Mouse (Mus musculus): ENCODE measurements around the gene Sox5. TPM values are rescaled to one million over a fixed set of nuclear protein-coding genes. Genes with fewer than 3 reads are reported as not detected.
A peak's percentile ranks its signal among the peaks of the same experiment; 100 is the strongest.

Sox5 gene
- polyA plus RNA-seq, 1 experiment from 2014 or later, result 25.5 TPM

DNA sequence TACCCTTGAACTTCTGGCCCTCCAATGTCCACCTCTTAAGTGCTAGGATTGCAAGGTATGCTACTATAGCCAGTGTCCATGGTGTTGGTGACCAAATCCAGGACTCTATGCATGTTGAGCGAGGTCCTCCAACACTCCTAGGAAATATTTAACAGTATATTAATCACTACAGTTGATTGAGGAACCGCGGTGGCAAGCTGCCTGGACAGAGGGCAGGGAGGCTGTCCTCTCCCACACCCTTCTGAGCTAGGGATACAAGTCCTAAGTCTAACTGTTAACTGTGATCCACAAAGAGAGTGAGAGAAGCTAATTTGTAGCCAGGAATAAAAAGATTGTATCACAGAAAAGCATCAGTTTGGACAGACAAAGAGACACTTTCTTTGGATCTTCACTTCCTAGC lies 373.7 kb downstream of the Sox5 start:
- Histone ChIP-seq H3K4me2 (no peak overlapping the region), H3K27me3 (replicated peaks) (no peaks in the 10 kb centered on the region), H3K4me3 (replicated peaks) (no peak overlapping the region), H3K36me3 (no peaks in the 10 kb centered on the region), H3K9me3 (no peaks in the 10 kb centered on the region), H3K4me1 (no peaks in the 10 kb centered on the region), H3K9ac (no peak overlapping the region), H3K27ac (no peak overlapping the region)
- WGBS, result 76% methylated on average over 3 of the region's 3 CpGs
- no peak for ATAC-seq (ENCODE audit: insufficient read depth, low FRiP score, low read depth)

DNA sequence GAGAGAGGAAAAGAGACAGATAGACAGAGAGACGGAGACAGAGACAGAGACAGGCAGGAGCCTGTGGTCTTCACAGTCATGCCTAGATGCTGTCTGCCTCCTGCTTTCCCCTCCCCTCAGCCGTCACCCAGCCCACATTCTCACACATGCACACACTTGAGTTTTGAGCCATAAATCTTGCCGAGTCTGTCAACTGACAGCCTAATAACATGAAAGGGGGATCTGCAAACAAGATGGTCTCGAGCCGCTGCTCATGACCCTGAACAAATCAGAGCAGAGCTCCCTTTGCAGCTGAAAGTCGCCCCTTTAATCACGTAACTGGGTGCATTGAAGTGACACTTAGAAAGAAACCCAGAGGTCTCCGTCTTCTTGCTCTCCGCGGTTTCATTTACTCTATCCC lies 383.7 kb downstream of the Sox5 start:
- Histone ChIP-seq H3K9ac (no peak overlapping the region), H3K36me3 (no peaks in the 10 kb centered on the region), H3K27me3 (replicated peaks) (no peaks in the 10 kb centered on the region), H3K4me3 (replicated peaks) (no peak overlapping the region), H3K9me3 (no peaks in the 10 kb centered on the region), H3K4me1 (no peaks in the 10 kb centered on the region), H3K4me2 (peak overlapping the region; percentile 21; the same call in 1 of the 2 replicates), H3K27ac (no peak overlapping the region)
- ATAC-seq (ENCODE audit: insufficient read depth, low FRiP score, low read depth), result no peak
- 28% methylated on average over 10 of the region's 10 CpGs for WGBS

DNA sequence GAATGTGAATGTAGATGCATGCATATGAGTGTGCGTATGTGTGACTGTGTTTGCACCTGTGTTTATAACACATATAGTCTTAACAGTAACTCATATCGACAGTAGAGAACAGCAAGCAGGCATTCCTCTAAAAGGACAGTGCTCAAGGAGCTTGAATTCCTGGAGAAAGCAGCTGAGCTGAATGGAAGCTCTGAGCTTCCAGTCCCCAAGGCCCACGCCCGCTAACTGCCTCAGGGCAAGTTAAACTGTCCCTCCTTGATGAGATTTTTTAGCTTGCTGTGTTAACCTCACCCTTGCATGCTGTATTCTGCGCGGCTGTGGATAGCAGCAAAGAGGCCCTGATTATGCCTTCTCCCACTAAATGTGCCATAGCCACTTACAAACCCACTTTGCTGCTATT lies 388.6 kb downstream of the Sox5 start:
- H3K9me3 ChIP-seq, result no peaks in the 10 kb centered on the region
- no peak overlapping the region for H3K9ac ChIP-seq
- WGBS, result 80% methylated on average over 6 of the region's 6 CpGs
- H3K27me3 ChIP-seq (replicated peaks), result no peaks in the 10 kb centered on the region
- ATAC-seq (ENCODE audit: insufficient read depth, low FRiP score, low read depth), result no peak
- no peaks in the 10 kb centered on the region for H3K36me3 ChIP-seq
- no peaks in the 10 kb centered on the region for H3K4me1 ChIP-seq
- no peak overlapping the region for H3K4me2 ChIP-seq
- H3K27ac ChIP-seq, result no peak overlapping the region
- no peak overlapping the region for H3K4me3 ChIP-seq (replicated peaks)

DNA sequence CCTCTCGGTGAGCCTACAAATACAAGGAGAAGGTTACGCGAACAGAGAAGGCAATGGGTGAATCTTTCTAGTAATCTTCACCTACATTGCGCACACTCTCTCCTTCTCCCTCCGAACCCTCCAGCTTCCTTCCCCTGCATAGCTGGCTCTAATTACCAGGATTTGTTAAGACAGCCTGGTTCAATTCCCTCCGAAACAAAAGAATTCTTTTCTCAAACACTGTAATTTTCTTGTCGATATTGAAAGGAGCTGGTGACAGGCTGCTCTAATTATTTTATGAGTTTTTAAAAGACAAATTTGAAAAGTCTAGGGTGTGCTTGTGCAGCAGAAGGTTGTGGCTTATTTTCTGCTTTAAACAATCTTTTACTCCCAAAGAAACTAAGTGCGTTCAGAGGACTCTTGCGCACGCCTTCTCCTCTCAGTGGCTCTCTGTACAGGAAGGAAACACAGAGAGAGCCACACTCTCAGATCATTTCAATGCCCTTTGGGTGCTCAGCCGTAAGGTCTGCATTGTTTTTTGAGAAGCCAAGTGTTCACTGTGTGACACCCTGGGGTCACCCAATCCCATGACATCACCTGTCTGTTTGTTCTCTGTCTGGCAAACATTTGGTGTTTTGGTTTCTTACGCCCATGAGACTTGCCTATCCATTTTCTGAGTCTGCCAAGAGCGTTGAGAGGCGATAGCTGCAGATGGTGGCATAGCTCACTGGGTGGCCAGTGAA lies 392.3 kb downstream of the Sox5 start:
- Histone ChIP-seq H3K9me3 (no peaks in the 10 kb centered on the region), H3K4me3 (replicated peaks) (no peak overlapping the region), H3K27me3 (replicated peaks) (no peaks in the 10 kb centered on the region), H3K4me1 (no peaks in the 10 kb centered on the region), H3K36me3 (no peaks in the 10 kb centered on the region), H3K27ac (no peak overlapping the region), H3K9ac (no peak overlapping the region), H3K4me2 (no peak overlapping the region)
- no peak for ATAC-seq (ENCODE audit: insufficient read depth, low FRiP score, low read depth)
- 82% methylated on average over 14 of the region's 14 CpGs for WGBS

DNA sequence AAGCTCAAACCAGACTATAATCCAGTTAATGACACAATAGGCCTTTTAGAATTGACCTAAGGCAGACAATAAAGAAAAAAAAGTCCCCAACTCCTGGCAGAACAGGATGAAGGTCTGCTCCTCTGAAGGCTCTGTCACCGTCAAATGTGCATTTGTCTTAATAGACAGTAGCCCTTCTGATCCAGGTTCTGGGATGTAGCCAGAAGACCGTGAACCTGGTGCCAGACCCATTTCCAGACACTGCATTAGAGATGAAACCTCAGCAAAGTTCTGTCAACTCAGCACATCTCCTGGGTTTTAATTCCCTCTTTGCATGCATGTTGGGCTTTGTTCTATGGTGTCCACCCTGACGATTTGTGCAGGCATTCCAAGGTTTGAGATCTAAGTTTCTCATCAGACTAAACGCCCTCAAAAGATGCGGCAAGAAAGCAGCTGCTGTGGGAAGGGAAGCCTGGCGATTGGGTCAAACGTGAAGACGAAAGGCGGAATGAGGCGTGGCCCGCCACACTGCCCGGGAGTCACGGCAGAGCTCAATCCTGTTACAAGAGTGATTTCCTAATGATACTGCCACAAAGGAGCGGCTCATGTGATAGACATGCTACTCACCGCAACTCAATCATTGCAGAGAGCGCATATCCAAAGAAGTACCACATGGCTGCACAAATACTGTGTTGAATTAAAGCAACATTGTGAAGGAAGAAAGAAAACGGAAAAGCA lies 394.1 kb downstream of the Sox5 start:
- no peak for ATAC-seq (ENCODE audit: insufficient read depth, low FRiP score, low read depth)
- no peaks in the 10 kb centered on the region for H3K4me1 ChIP-seq
- 79% methylated on average over 17 of the region's 17 CpGs for WGBS

DNA sequence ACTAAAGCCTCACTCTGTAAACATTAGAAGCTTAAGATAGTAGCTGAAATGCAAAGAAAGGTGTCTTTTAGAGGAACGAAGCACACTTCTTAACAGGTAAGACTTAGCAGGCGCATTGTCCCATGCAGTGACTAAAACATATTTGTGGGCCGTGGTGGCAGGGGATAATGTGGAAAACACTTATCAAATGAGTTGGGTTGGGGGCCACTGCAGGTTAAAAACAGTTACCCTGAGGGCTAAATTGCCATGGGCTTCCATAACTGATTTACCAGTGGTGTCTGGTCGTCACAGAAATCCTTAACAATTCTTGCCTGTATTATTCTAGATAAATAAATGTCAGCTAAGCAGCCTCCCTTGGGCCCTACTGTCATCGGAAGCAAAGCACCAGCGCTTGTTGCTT lies 401.1 kb downstream of the Sox5 start:
- Histone ChIP-seq H3K9ac (no peak overlapping the region), H3K4me3 (replicated peaks) (no peak overlapping the region), H3K9me3 (no peaks in the 10 kb centered on the region), H3K27ac (no peak overlapping the region), H3K27me3 (replicated peaks) (no peaks in the 10 kb centered on the region), H3K4me1 (no peaks in the 10 kb centered on the region), H3K36me3 (no peaks in the 10 kb centered on the region), H3K4me2 (no peak overlapping the region)
- 63% methylated on average over 6 of the region's 6 CpGs for WGBS
- no peak for ATAC-seq (ENCODE audit: insufficient read depth, low FRiP score, low read depth)

More for the DNA sequence above, 394.1 kb downstream of the Sox5 start:
- no peak overlapping the region for H3K27ac ChIP-seq
- no peak overlapping the region for H3K4me2 ChIP-seq
- H3K36me3 ChIP-seq, result no peaks in the 10 kb centered on the region
- H3K27me3 ChIP-seq (replicated peaks), result no peaks in the 10 kb centered on the region
- H3K9me3 ChIP-seq, result no peaks in the 10 kb centered on the region
- no peak overlapping the region for H3K4me3 ChIP-seq (replicated peaks)
- H3K9ac ChIP-seq, result no peak overlapping the region

DNA sequence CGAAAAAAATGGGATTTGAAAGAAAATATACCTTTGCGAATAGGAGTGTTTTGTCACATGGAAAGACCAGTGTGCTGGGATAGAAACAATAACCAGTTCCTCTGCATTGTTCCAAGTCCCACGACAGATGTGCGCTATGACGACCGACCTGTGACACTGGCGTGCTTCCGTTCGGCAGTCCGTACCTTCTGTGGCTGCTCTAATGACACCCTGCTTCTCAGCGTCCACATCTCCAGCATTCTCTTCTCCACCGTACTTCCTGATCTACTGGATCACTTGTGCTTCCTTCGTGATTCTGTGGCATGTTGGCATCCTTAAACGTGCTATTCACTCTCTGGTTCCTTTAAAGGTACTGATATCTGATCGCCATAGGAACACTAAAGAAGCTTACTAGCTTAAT lies 401.6 kb downstream of the Sox5 start:
- no peak for ATAC-seq (ENCODE audit: insufficient read depth, low FRiP score, low read depth)
- no peaks in the 10 kb centered on the region for H3K9me3 ChIP-seq
- WGBS, result 76% methylated on average over 15 of the region's 15 CpGs

DNA sequence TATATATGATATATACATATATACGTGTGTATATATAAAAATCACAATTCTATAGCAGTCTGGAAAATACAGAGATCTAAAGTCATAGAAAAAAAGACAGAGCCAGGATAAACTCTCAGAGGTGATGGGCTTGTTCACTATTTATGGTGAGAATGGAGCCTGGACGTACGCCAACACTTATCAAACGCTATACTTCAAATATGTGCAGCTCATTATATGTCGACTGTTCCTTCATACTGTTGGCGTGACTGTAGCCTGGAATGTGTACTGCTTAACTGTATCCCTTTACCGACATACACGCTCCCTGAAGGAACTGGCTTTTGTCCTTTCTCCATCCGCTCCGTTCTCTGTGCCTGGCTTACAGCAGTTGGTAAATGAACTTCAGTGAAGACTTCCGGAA lies 407.0 kb downstream of the Sox5 start:
- H3K4me3 ChIP-seq (replicated peaks), result no peak overlapping the region
- no peaks in the 10 kb centered on the region for H3K4me1 ChIP-seq
- H3K27ac ChIP-seq, result no peak overlapping the region
- H3K9ac ChIP-seq, result no peak overlapping the region
- no peak for ATAC-seq (ENCODE audit: insufficient read depth, low FRiP score, low read depth)
- H3K27me3 ChIP-seq (replicated peaks), result no peaks in the 10 kb centered on the region
- H3K36me3 ChIP-seq, result no peaks in the 10 kb centered on the region
- no peaks in the 10 kb centered on the region for H3K9me3 ChIP-seq
- WGBS, result 70% methylated on average over 11 of the region's 11 CpGs
- H3K4me2 ChIP-seq, result no peak overlapping the region

More for the DNA sequence above, 401.6 kb downstream of the Sox5 start:
- Histone ChIP-seq H3K4me3 (replicated peaks) (no peak overlapping the region), H3K4me2 (no peak overlapping the region), H3K4me1 (no peaks in the 10 kb centered on the region), H3K27ac (no peak overlapping the region), H3K36me3 (no peaks in the 10 kb centered on the region), H3K9ac (no peak overlapping the region), H3K27me3 (replicated peaks) (no peaks in the 10 kb centered on the region)

DNA sequence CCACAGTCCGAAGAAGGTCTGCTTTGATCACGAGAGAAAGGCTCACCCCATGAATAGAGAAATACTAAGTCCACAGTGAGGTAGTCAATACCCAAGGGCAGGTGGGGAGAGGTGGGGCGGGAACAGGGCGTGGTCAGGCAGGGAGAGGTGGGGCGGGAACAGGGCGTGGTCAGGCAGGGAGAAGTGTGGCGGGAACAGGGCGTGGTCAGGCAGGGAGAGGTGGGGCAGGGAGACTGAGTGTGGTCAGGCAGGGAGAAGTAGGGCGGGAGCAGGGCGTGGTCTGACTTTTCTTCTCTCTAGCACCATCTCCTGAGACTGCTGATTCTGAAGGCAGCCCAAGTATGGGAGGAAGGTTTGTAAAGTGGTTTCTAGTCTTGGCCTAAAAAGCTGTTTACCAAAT lies 411.1 kb downstream of the Sox5 start:
- Histone ChIP-seq H3K9ac (no peak overlapping the region), H3K27me3 (replicated peaks) (no peaks in the 10 kb centered on the region), H3K36me3 (no peaks in the 10 kb centered on the region), H3K4me2 (no peak overlapping the region), H3K4me3 (replicated peaks) (no peak overlapping the region), H3K27ac (no peak overlapping the region), H3K4me1 (no peaks in the 10 kb centered on the region), H3K9me3 (no peaks in the 10 kb centered on the region)
- 38% methylated on average over 10 of the region's 10 CpGs for WGBS
- peak; percentile 71 for ATAC-seq (ENCODE audit: insufficient read depth, low FRiP score, low read depth)

DNA sequence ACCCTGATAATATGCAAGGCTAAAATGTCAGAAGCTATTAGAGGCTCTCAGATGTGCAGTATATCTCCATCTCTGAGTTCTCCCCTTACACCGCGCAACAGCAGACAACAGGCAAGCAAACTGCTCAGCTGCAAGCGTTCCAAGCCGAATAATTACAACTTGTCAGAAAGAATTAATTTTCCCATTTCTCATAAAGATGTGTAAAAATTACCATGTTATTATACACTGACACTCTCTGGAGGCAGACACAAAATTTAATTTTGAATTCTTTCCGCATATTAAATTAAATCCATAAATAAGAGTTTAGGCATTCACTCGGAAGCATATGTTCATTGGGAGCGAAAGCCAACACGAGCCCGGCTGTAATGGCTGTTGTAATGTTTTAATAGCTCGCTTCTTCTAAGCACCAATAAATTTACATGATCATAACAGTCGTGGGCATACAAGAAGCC lies 414.1 kb downstream of the Sox5 start:
- Histone ChIP-seq H3K9ac (no peak overlapping the region), H3K4me2 (no peak overlapping the region), H3K36me3 (no peaks in the 10 kb centered on the region), H3K4me1 (no peaks in the 10 kb centered on the region), H3K27ac (no peak overlapping the region), H3K27me3 (replicated peaks) (no peaks in the 10 kb centered on the region), H3K4me3 (replicated peaks) (no peak overlapping the region), H3K9me3 (no peaks in the 10 kb centered on the region)
- WGBS, result 85% methylated on average over 11 of the region's 11 CpGs
- ATAC-seq (ENCODE audit: insufficient read depth, low FRiP score, low read depth), result no peak

DNA sequence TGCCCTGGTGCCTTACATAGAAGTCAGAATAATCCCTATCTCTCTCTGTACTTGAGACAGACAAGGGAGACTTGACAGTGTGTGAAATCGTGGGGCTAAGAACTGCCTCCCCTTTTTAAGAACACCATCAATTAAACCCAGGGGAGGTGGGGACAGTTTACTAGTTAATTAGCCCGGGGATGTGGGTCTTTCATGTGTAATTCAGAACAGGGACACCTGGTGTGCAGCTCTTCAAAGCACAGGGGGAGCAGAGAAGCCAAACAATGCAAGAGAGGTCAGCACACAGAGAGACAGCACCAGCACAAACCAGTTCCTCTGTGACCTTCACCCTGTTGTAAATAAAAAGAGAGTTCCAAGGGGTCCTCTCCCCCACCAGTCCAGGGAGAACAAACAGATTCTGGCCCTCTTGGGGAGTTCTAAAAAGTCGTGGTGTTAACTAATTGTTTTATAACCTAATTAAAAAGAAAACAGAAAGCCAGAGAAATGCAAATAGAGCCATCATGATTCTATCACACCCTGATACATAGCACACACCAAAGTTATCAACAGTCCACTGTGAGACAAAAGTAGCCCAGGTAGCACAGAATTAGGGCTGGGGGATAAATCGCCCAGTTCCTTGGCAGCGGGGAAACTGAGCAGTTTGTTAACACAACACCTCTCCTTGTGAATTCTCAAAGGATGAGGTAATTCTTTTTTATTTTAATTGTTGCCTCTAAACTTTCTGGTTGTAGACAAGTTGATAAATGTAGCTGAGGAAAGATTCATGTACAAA lies 420.3 kb downstream of the Sox5 start:
- Histone ChIP-seq H3K9ac (no peak overlapping the region), H3K4me1 (no peaks in the 10 kb centered on the region), H3K4me3 (replicated peaks) (no peak overlapping the region), H3K4me2 (no peak overlapping the region), H3K36me3 (no peaks in the 10 kb centered on the region), H3K27me3 (replicated peaks) (no peaks in the 10 kb centered on the region), H3K27ac (no peak overlapping the region), H3K9me3 (no peaks in the 10 kb centered on the region)
- 24% methylated on average over 5 of the region's 5 CpGs for WGBS
- no peak; the same call in 1 of the 2 replicates for ATAC-seq (ENCODE audit: insufficient read depth, low FRiP score, low read depth)

DNA sequence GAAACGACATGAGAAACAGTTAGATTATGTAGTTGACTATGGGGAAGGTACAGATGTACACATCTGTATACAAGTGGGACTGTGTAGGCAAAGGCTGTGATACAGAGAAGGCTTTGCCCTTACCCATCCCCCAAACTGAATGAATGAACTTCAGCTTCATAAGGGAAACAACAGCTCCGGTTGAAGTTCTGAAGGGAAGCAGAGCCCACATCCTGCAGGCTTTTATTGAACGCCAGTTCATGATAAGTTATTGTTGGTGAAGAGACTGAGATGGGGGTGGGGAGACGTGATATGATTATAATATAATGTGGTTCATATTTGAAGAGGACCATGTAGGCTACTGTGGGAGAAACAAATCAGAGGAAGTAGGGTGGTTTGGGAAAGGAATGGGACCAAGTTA lies 424.7 kb downstream of the Sox5 start:
- H3K27me3 ChIP-seq (replicated peaks), result no peaks in the 10 kb centered on the region
- 80% methylated on average over 4 of the region's 4 CpGs for WGBS
- H3K27ac ChIP-seq, result no peak overlapping the region
- no peak overlapping the region for H3K4me2 ChIP-seq
- ATAC-seq (ENCODE audit: insufficient read depth, low FRiP score, low read depth), result no peak
- H3K4me1 ChIP-seq, result no peaks in the 10 kb centered on the region
- H3K4me3 ChIP-seq (replicated peaks), result no peak overlapping the region
- no peaks in the 10 kb centered on the region for H3K9me3 ChIP-seq
- no peak overlapping the region for H3K9ac ChIP-seq
- H3K36me3 ChIP-seq, result no peaks in the 10 kb centered on the region

All from stomach, embryonic 15.5 days (tissue).